Mouse (Mus musculus): ENCODE measurements around the gene Socs3.

Gene Socs3

GRCm38 (mm10) chr11:117995255-117995654, 25.4 kb upstream of the Socs3 start:
- no peak for DNase-seq (ENCODE audit: low spot score in 2 of 2)

- DNase-seq (ENCODE audit: low spot score in 2 of 2) = no peak
Measured at GRCm38 (mm10) chr11:117994250-117995057, 24.6 kb upstream of the Socs3 start.

- DNase-seq (ENCODE audit: low spot score in 2 of 2) = no peak
Measured at GRCm38 (mm10) chr11:117993190-117994175, 23.6 kb upstream of the Socs3 start.

- DNase-seq (ENCODE audit: low spot score in 2 of 2) = no peak
Measured at GRCm38 (mm10) chr11:117991502-117992470, 21.9 kb upstream of the Socs3 start.

- DNase-seq (ENCODE audit: low spot score in 2 of 2) = no peak
Measured at GRCm38 (mm10) chr11:117989926-117990325, 20.1 kb upstream of the Socs3 start.

GRCm38 (mm10) chr11:117989241-117989640, 19.4 kb upstream of the Socs3 start:
- no peak for DNase-seq (ENCODE audit: low spot score in 2 of 2)

- DNase-seq (ENCODE audit: low spot score in 2 of 2) = no peak
Measured at GRCm38 (mm10) chr11:117987968-117988367, 18.1 kb upstream of the Socs3 start.

- DNase-seq (ENCODE audit: low spot score in 2 of 2) = no peak
Measured at GRCm38 (mm10) chr11:117987032-117987451, 17.2 kb upstream of the Socs3 start.

GRCm38 (mm10) chr11:117986126-117987031, 16.5 kb upstream of the Socs3 start, which contains the start of gene Pgs1:
TSS of gene Pgs1 (plus strand) at chr11:117986292.
- peak; percentile 86 to 91 for DNase-seq (ENCODE audit: low spot score in 2 of 2)

- DNase-seq (ENCODE audit: low spot score in 2 of 2) = no peak
Measured at GRCm38 (mm10) chr11:117983770-117984169, 13.9 kb upstream of the Socs3 start.

- DNase-seq (ENCODE audit: low spot score in 2 of 2) = no peak
Measured at GRCm38 (mm10) chr11:117982426-117982825, 12.6 kb upstream of the Socs3 start.

- no peak for DNase-seq (ENCODE audit: low spot score in 2 of 2)
Measured at GRCm38 (mm10) chr11:117979388-117979787, 9.5 kb upstream of the Socs3 start.

GRCm38 (mm10) chr11:117977694-117978360, 8.0 kb upstream of the Socs3 start:
- DNase-seq (ENCODE audit: low spot score in 2 of 2) = no peak

- no peak for DNase-seq (ENCODE audit: low spot score in 2 of 2)
Measured at GRCm38 (mm10) chr11:117976081-117976582, 6.3 kb upstream of the Socs3 start.

- no peak for DNase-seq (ENCODE audit: low spot score in 2 of 2)
Measured at GRCm38 (mm10) chr11:117975211-117975967, 5.5 kb upstream of the Socs3 start.

- DNase-seq (ENCODE audit: low spot score in 2 of 2) = no peak
Measured at GRCm38 (mm10) chr11:117974327-117975125, 4.7 kb upstream of the Socs3 start.

- DNase-seq (ENCODE audit: low spot score in 2 of 2) = no peak
Measured at GRCm38 (mm10) chr11:117973569-117973968, 3.7 kb upstream of the Socs3 start.

All from urinary bladder, postnatal 4 days (tissue).